Mouse (Mus musculus) cortical plate, adult 2 months (tissue): ENCODE measurements around the gene Begain.

Experiments used
- CTCF ChIP-seq: fragments of 200-500 bp; IDR thresholded peaks from 2 replicates; pipeline ENCODE4 v1.5.1; 2011; ENCODE audit warnings: mild to moderate bottlenecking, control low read depth, low read length; ENCODE audit not compliant: insufficient read depth; ENCODE audit errors: extremely low read depth
- POLR2A ChIP-seq: fragments of 200-500 bp; IDR thresholded peaks from 2 replicates; pipeline ENCODE4 v1.6.1; 2011; ENCODE audit warnings: mild to moderate bottlenecking, low read length, control low read depth; ENCODE audit not compliant: insufficient read depth; ENCODE audit errors: extremely low read depth

GRCm38 (mm10) chr12:109038179-109038819, 29.7 kb downstream of the Begain start:
- no peak for TF ChIP-seq POLR2A
- no peak for TF ChIP-seq CTCF
